ENCODE assay signal across 9 mouse cellular contexts in the genomic region with DNA sequence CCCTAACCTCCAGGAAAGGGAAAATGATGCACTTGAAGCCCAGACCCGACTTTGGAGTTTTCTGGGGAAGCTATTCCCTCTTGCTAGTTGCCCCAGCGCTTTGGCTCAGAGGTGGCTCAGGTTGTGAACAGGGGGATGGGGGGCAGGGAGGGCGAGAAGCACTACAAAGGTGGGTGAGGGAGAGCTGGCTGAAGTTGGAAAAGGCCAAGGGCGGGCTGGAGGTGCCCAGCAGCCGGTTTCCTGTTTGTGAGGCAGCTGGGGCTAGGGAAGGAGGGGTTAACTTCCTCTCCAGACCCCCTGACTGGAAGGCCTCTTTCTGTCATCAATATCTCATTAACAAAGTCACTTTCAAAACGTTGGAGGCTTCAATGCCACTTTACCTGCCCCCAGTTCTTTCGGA. TPM values are rescaled to one million over a fixed set of nuclear protein-coding genes. Genes with fewer than 3 reads are reported as not detected.
A peak's percentile ranks its signal among the peaks of the same experiment; 100 is the strongest.
DNase-seq lines count a peak whose midpoint lies in the region; ATAC-seq and TF ChIP-seq lines count a peak whose summit lies in the region.
"Had no signal": no experiment of that assay in that cellular context is flagged by ENCODE, and none has a peak within 500 bp of the region (broad histone marks: within the 10 kb centered on the region; RNA-seq: fewer than 3 reads in every experiment).

No protein-coding gene starts in this region.

- peak overlapping the region; percentile 64 for H3K4me3 ChIP-seq in forebrain, embryonic 10.5 days
- H3K4me3 ChIP-seq in hindbrain, postnatal 0 days (ENCODE audit: low read length): peak overlapping the region; percentile 63
- H3K4me3 ChIP-seq in lung, postnatal 0 days (ENCODE audit: low read depth, low read length): peak overlapping the region; percentile 70

- no peaks in the 10 kb centered on the region for H3K36me3 ChIP-seq in forebrain, embryonic 10.5 days (replicated peaks)
- no peaks in the 10 kb centered on the region for H3K36me3 ChIP-seq in hindbrain, postnatal 0 days (ENCODE audit: insufficient read depth, low read length)
- H3K36me3 ChIP-seq in lung, postnatal 0 days (ENCODE audit: insufficient read depth, low read length): no peaks in the 10 kb centered on the region

- TF ChIP-seq EP300 in lung, postnatal 0 days (IDR thresholded peaks at IDR 0.05): no peak

- TF ChIP-seq CTCF in hindbrain, postnatal 0 days (IDR thresholded peaks at IDR 0.05; ENCODE audit: low read depth): no peak
- TF ChIP-seq CTCF in lung, postnatal 0 days (IDR thresholded peaks at IDR 0.05): no peak

- peaks cover 81% of the 10 kb centered on the region for H3K4me1 ChIP-seq in forebrain, embryonic 10.5 days
- H3K4me1 ChIP-seq in hindbrain, postnatal 0 days (ENCODE audit: insufficient read depth, low read length): peaks cover 18% of the 10 kb centered on the region
- peaks cover 29% of the 10 kb centered on the region; the same call in 1 of the 2 replicates for H3K4me1 ChIP-seq in lung, postnatal 0 days (ENCODE audit: insufficient read depth, low read depth, low read length)

- no peak for ATAC-seq in hindbrain, postnatal 0 days
- no peak for ATAC-seq in lung, postnatal 0 days

- intact Hi-C loops in left cerebral cortex, postnatal 36 days (cut with DNase I): loop anchor here (1.0 to 5.0 kb wide), 2 partner anchors 70 to 377 kb away; no protein-coding TSS in a partner anchor

- peak overlapping the region; percentile 64; the same call in 1 of the 2 replicates for H3K9ac ChIP-seq in hindbrain, postnatal 0 days (replicated peaks; ENCODE audit: low read length)
- H3K9ac ChIP-seq in lung, postnatal 0 days (replicated peaks; ENCODE audit: low read depth): peak overlapping the region; percentile 86

- no peaks in the 10 kb centered on the region for H3K9me3 ChIP-seq in forebrain, embryonic 10.5 days
- H3K9me3 ChIP-seq in hindbrain, postnatal 0 days (ENCODE audit: low read length): no peaks in the 10 kb centered on the region
- H3K9me3 ChIP-seq in lung, postnatal 0 days (ENCODE audit: low read length): no peaks in the 10 kb centered on the region

- peaks cover 57% of the 10 kb centered on the region for H3K27me3 ChIP-seq in forebrain, embryonic 10.5 days (ENCODE audit: poor library complexity, severe bottlenecking)
- no peaks in the 10 kb centered on the region for H3K27me3 ChIP-seq in hindbrain, postnatal 0 days (ENCODE audit: insufficient read depth, low read length)
- H3K27me3 ChIP-seq in lung, postnatal 0 days (replicated peaks; ENCODE audit: insufficient read depth, low read length): no peaks in the 10 kb centered on the region

- peak overlapping the region; percentile 79; the same call in 1 of the 2 replicates for H3K27ac ChIP-seq in forebrain, embryonic 10.5 days
- H3K27ac ChIP-seq in hindbrain, postnatal 0 days: peak overlapping the region; percentile 62; the same call in 1 of the 2 replicates
- peak overlapping the region; percentile 95 for H3K27ac ChIP-seq in lung, postnatal 0 days (ENCODE audit: low read length)

- peak; percentile 27 for DNase-seq in kidney, adult 18-20 months
- no peak for DNase-seq in kidney, adult 11 months
- DNase-seq in forebrain, embryonic 10.5 days (ENCODE audit: extremely low spot score, low spot score): no peak
- DNase-seq in hindbrain, postnatal 0 days (ENCODE audit: low spot score): no peak
- DNase-seq in lung, postnatal 0 days (ENCODE audit: low spot score): peak; percentile 13
- peak; percentile 56 for DNase-seq in thymus, postnatal 4 days
- DNase-seq in spleen, adult 12 weeks (ENCODE audit: low spot score): no peak
- DNase-seq in left cerebral cortex, postnatal 36 days (ENCODE audit: low spot score in 2 of 2): no peak

- H3K4me2 ChIP-seq in hindbrain, postnatal 0 days (ENCODE audit: low read depth, low read length): peak overlapping the region; percentile 93
- peak overlapping the region; percentile 81 for H3K4me2 ChIP-seq in lung, postnatal 0 days (replicated peaks; ENCODE audit: low read depth, low read length)

- 25% methylated on average over 7 of the region's 7 CpGs for WGBS in forebrain, embryonic 10.5 days
- 39% methylated on average over 7 of the region's 7 CpGs for WGBS in hindbrain, postnatal 0 days
- 20% methylated on average over 7 of the region's 7 CpGs for WGBS in lung, postnatal 0 days

RNA-seq across cellular contexts. Expression of gene Fam43a, which starts 2.4 kb away (rescaled TPM):
- polyA plus RNA-seq in forebrain, embryonic 10.5 days (2016; fragmentation: Nextera tagmentation; extraction: Ambion mirVana): 13.8 and 14.7 TPM in 2 replicates
- 28.8 and 33.1 TPM in 2 replicates for total RNA-seq in hindbrain, postnatal 0 days (2014; rRNA removed)
- polyA plus RNA-seq in hindbrain, postnatal 0 days (2015; fragmentation: Nextera tagmentation; extraction: Ambion mirVana): 14.4 and 14.8 TPM in 2 replicates
- 19.5 and 20.9 TPM in 2 replicates for polyA plus RNA-seq in lung, postnatal 0 days (2015; fragmentation: Nextera tagmentation; extraction: Ambion mirVana)
- total RNA-seq in left cerebral cortex, postnatal 36 days (2021): 10 to 100 TPM; 14.6 to 15.9 TPM

RNA-seq across cellular contexts. Expression of gene Lsg1, which starts 14.6 kb away (rescaled TPM):
- polyA plus RNA-seq in forebrain, embryonic 10.5 days (2016; fragmentation: Nextera tagmentation; extraction: Ambion mirVana): 86.6 and 87.4 TPM in 2 replicates
- total RNA-seq in hindbrain, postnatal 0 days (2014; rRNA removed): 9.9 and 16.7 TPM in 2 replicates
- polyA plus RNA-seq in hindbrain, postnatal 0 days (2015; fragmentation: Nextera tagmentation; extraction: Ambion mirVana): 42.1 and 45.4 TPM in 2 replicates
- polyA plus RNA-seq in lung, postnatal 0 days (2015; fragmentation: Nextera tagmentation; extraction: Ambion mirVana): 28.2 and 30.3 TPM in 2 replicates
- total RNA-seq in left cerebral cortex, postnatal 36 days (2021): 10 to 100 TPM; 20.4 to 21.8 TPM

RNA-seq across cellular contexts. Expression of gene Tmem44, which starts 51.3 kb away (rescaled TPM):
- polyA plus RNA-seq in forebrain, embryonic 10.5 days (2016; fragmentation: Nextera tagmentation; extraction: Ambion mirVana): 18.8 and 19.9 TPM in 2 replicates
- 83.9 and 92.9 TPM in 2 replicates for total RNA-seq in hindbrain, postnatal 0 days (2014; rRNA removed)
- polyA plus RNA-seq in hindbrain, postnatal 0 days (2015; fragmentation: Nextera tagmentation; extraction: Ambion mirVana): 41.8 and 44.6 TPM in 2 replicates
- polyA plus RNA-seq in lung, postnatal 0 days (2015; fragmentation: Nextera tagmentation; extraction: Ambion mirVana): 17.9 and 21.0 TPM in 2 replicates
- total RNA-seq in left cerebral cortex, postnatal 36 days (2021): 10 to 100 TPM; 68.1 to 71.7 TPM
- total RNA-seq: neutrophil, adult 5-6 weeks had no signal

Comparison
In these comparisons a context has a peak if more than half of its experiments do, and no peak if none do; other contexts are left out.
1. DNase-seq: peak in kidney, adult 18-20 months (single experiment), lung, postnatal 0 days (single experiment) and thymus, postnatal 4 days (single experiment); none in kidney, adult 11 months (single experiment), forebrain, embryonic 10.5 days (single experiment), hindbrain, postnatal 0 days (single experiment), spleen, adult 12 weeks (single experiment) and left cerebral cortex, postnatal 36 days (0 of 2).
2. Peak in every context shown above with its lines, with median percentiles within 50 percentile points of each other: H3K27ac ChIP-seq and H3K4me3 ChIP-seq.